Mouse (Mus musculus): ENCODE results near the gene Mphosph10.

- TF ChIP-seq CTCF (IDR thresholded peaks at IDR 0.05; ENCODE audit: low read depth) (no peak), EP300 (IDR thresholded peaks at IDR 0.05; ENCODE audit: low read depth) (no peak)
Measured at GRCm38 (mm10) chr7:64347813-64348212, 44.3 kb downstream of the Mphosph10 start.
